ENCODE assay signal across 19 mouse cellular contexts in the genomic region with DNA sequence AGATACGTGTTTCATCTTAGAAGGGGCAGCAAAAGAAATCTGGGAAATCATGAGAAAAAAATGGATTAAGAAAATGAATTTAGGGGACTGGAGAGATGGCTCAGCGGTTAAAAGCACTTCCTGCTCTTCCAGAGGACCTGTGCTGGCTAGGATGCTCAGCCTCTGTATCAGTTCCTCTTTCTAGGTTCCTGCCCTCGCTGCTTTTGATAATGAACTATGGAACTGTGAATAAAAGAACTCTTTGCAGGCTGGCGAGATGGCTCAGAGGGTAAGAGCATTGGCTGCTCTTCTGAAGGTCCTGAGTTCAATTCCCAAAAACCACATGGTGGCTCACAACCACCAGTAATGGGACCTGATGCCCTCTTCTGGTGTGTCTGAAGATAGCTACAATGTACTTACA. TPM values are rescaled to one million over a fixed set of nuclear protein-coding genes. Genes with fewer than 3 reads are reported as not detected.
"Had no signal": no experiment of that assay in that cellular context is flagged by ENCODE, and none has a peak within 500 bp of the region (broad histone marks: within the 10 kb centered on the region; RNA-seq: fewer than 3 reads in every experiment).

No protein-coding gene starts in this region.

- H3K4me1 ChIP-seq: kidney, embryonic 15.5 days; limb, embryonic 13.5 days; midbrain, embryonic 12.5 days; stomach, embryonic 15.5 days had no signal

- H3K27ac ChIP-seq: kidney, embryonic 15.5 days; limb, embryonic 13.5 days; liver, embryonic 15.5 days; midbrain, embryonic 12.5 days; stomach, embryonic 15.5 days had no signal

- H3K9me3 ChIP-seq: kidney, embryonic 15.5 days; limb, embryonic 13.5 days; liver, embryonic 15.5 days; midbrain, embryonic 12.5 days; stomach, embryonic 15.5 days had no signal

- H3K36me3 ChIP-seq: kidney, embryonic 15.5 days; liver, embryonic 15.5 days; midbrain, embryonic 12.5 days; stomach, embryonic 15.5 days had no signal

- H3K4me2 ChIP-seq: kidney, embryonic 15.5 days; limb, embryonic 13.5 days; liver, embryonic 15.5 days; midbrain, embryonic 12.5 days; stomach, embryonic 15.5 days had no signal

- H3K27me3 ChIP-seq: kidney, embryonic 15.5 days; limb, embryonic 13.5 days; liver, embryonic 15.5 days; midbrain, embryonic 12.5 days; stomach, embryonic 15.5 days had no signal

- H3K4me3 ChIP-seq: kidney, embryonic 15.5 days; limb, embryonic 13.5 days; liver, embryonic 15.5 days; midbrain, embryonic 12.5 days; stomach, embryonic 15.5 days had no signal

- DNase-seq: kidney, adult 2 months; kidney, postnatal 25 days; lung, adult 2 months; lung, postnatal 4 days; right cerebral cortex, adult 18-20 months; right cerebral cortex, postnatal 25 days; thymus, postnatal 36 days had no signal

- H3K9ac ChIP-seq: kidney, embryonic 15.5 days; limb, embryonic 13.5 days; liver, embryonic 15.5 days; midbrain, embryonic 12.5 days; stomach, embryonic 15.5 days had no signal

- ATAC-seq: lung, postnatal 0 days; midbrain, embryonic 16.5 days had no signal

RNA-seq across cellular contexts. Expression of a gene that starts 25.5 kb away (rescaled TPM):
- total RNA-seq: left cerebral cortex, postnatal 36 days; liver, adult 2 months; megakaryocyte-erythroid progenitor cell, adult 5-6 weeks had no signal
- polyA plus RNA-seq: kidney, adult 2 months; kidney, embryonic 15.5 days; liver, adult 2 months; liver, embryonic 15.5 days; lung, adult 2 months; lung, postnatal 0 days; midbrain, embryonic 12.5 days; small intestine, adult 2 months; stomach, embryonic 15.5 days; thymus, postnatal 0 days had no signal

RNA-seq across cellular contexts. Expression of a gene that starts 52.0 kb away (rescaled TPM):
- total RNA-seq: megakaryocyte-erythroid progenitor cell, adult 5-6 weeks had no signal
